ENCODE assay signal across 9 mouse cellular contexts in genomic region chr2:70620225-70620624, GRCm38 (mm10). TPM values are rescaled to one million over a fixed set of nuclear protein-coding genes. Genes with fewer than 3 reads are reported as not detected.
DNase-seq lines count a peak whose midpoint lies in the region; ATAC-seq and TF ChIP-seq lines count a peak whose summit lies in the region.
"Had no signal": no experiment of that assay in that cellular context is flagged by ENCODE, and none has a peak within 500 bp of the region (broad histone marks: within the 10 kb centered on the region; RNA-seq: fewer than 3 reads in every experiment).

No protein-coding gene starts in this region.

- ATAC-seq in G1E (ENCODE audit: extremely low read depth, insufficient number of reproducible peaks, low FRiP score, poor library complexity, severe bottlenecking): no peak
- no peak for ATAC-seq in lung, embryonic 14.5 days (ENCODE audit: insufficient read depth)

- no peak overlapping the region for H3K4me3 ChIP-seq in G1E (ENCODE audit: low read depth, low read length)
- no peak overlapping the region for H3K4me3 ChIP-seq in lung, embryonic 14.5 days (ENCODE audit: low read depth, low read length)
- H3K4me3 ChIP-seq: embryonic facial prominence, embryonic 13.5 days had no signal

- H3K4me1 ChIP-seq in G1E (ENCODE audit: insufficient read depth, low read depth, low read length): no peaks in the 10 kb centered on the region
- H3K4me1 ChIP-seq in lung, embryonic 14.5 days (ENCODE audit: insufficient read depth): no peaks in the 10 kb centered on the region

- H3K9ac ChIP-seq in lung, embryonic 14.5 days: no peak overlapping the region
- H3K9ac ChIP-seq: embryonic facial prominence, embryonic 13.5 days had no signal

- no peaks in the 10 kb centered on the region for H3K9me3 ChIP-seq in G1E (replicated peaks)
- no peaks in the 10 kb centered on the region for H3K9me3 ChIP-seq in lung, embryonic 14.5 days (ENCODE audit: low read depth, low read length)
- H3K9me3 ChIP-seq: embryonic facial prominence, embryonic 13.5 days had no signal

- H3K36me3 ChIP-seq in G1E (replicated peaks): no peaks in the 10 kb centered on the region
- no peaks in the 10 kb centered on the region for H3K36me3 ChIP-seq in lung, embryonic 14.5 days (ENCODE audit: insufficient read depth)
- H3K36me3 ChIP-seq: embryonic facial prominence, embryonic 13.5 days had no signal

- H3K27me3 ChIP-seq in G1E (ENCODE audit: insufficient read depth, low read length): no peaks in the 10 kb centered on the region
- no peaks in the 10 kb centered on the region for H3K27me3 ChIP-seq in lung, embryonic 14.5 days (ENCODE audit: insufficient read depth, low read length)

- peak; percentile 39 for DNase-seq in heart, postnatal 4 days
- DNase-seq in heart, adult 8-10 months (ENCODE audit: low spot score): no peak
- DNase-seq in G1E (ENCODE audit: low spot score): peak; percentile 10
- DNase-seq in cerebellum, postnatal 14 days: peak; percentile 55 to 82
- peak; percentile 49 to 61 for DNase-seq in kidney, postnatal 25 days
- DNase-seq in lung, embryonic 14.5 days: peak; percentile 80
- peak; percentile 50 to 73 for DNase-seq in spleen, adult 18-20 months
- DNase-seq in gastrocnemius, postnatal 10 days: no peak

- WGBS in lung, embryonic 14.5 days: 19% methylated on average over 6 of the region's 6 CpGs

- H3K27ac ChIP-seq in lung, embryonic 14.5 days (ENCODE audit: low read depth): no peak overlapping the region
- H3K27ac ChIP-seq: embryonic facial prominence, embryonic 13.5 days had no signal

- peak; percentile 40; the same call in 1 of the 2 replicates for TF ChIP-seq CTCF in G1E (IDR thresholded peaks at IDR 0.05; ENCODE audit: low read depth, low read length)
- TF ChIP-seq CTCF in lung, embryonic 14.5 days (IDR thresholded peaks at IDR 0.05; ENCODE audit: low read depth): peak; percentile 72

- H3K4me2 ChIP-seq in lung, embryonic 14.5 days: no peak overlapping the region
- H3K4me2 ChIP-seq: embryonic facial prominence, embryonic 13.5 days had no signal

RNA-seq across cellular contexts. Expression of gene Gorasp2, which starts 41.2 kb away (rescaled TPM):
- total RNA-seq in heart, postnatal 4 days (2021): 100 to 1,000 TPM; 106 to 111 TPM
- 10 to 100 TPM; 61.3 to 66.8 (median 65.0) TPM for total RNA-seq in heart, adult 8-10 months (2022)
- total RNA-seq in G1E (2014; fragmentation: Nextera tagmentation) (203 and 230 TPM in 2 replicates), G1E (2017) (45.0 and 48.4 TPM in 2 replicates)
- polyA plus RNA-seq in G1E (2012): 60.9 and 69.4 TPM in 2 replicates
- polyA plus RNA-seq in lung, embryonic 14.5 days (2014; fragmentation: Nextera tagmentation; extraction: Ambion mirVana): 203 and 208 TPM in 2 replicates
- total RNA-seq in gastrocnemius, postnatal 10 days (2021): 10 to 100 TPM; 69.5 to 73.9 TPM

RNA-seq across cellular contexts. Expression of gene Gm26558, which starts 41.7 kb away (rescaled TPM):
- total RNA-seq in heart, postnatal 4 days (2021): 1 to 10 TPM in 1 of 2 experiments, under 1 TPM in 1; 0.63 to 1.1 TPM
- under 1 TPM in 2 of 4 experiments, not detected in 2; 0.31 to 0.38 TPM for total RNA-seq in heart, adult 8-10 months (2022)
- not detected in 2 replicates for total RNA-seq in G1E (2014; fragmentation: Nextera tagmentation)
- 0.44 TPM in 1 of 2 replicates, not detected in the other for total RNA-seq in G1E (2017)
- 0.05 and 0.08 TPM in 2 replicates for polyA plus RNA-seq in G1E (2012)
- polyA plus RNA-seq in lung, embryonic 14.5 days (2014; fragmentation: Nextera tagmentation; extraction: Ambion mirVana): 5.1 and 5.3 TPM in 2 replicates
- not detected for total RNA-seq in gastrocnemius, postnatal 10 days (2021)

Comparison
In these comparisons a context has a peak if more than half of its experiments do, and no peak if none do; other contexts are left out.
1. DNase-seq: peak in heart, postnatal 4 days (single experiment), G1E (single experiment), cerebellum, postnatal 14 days (2 of 2), kidney, postnatal 25 days (2 of 2), lung, embryonic 14.5 days (single experiment) and spleen, adult 18-20 months (2 of 2); none in heart, adult 8-10 months (single experiment) and gastrocnemius, postnatal 10 days (single experiment).